Mouse (Mus musculus) gastrocnemius, adult 2 months (tissue): ENCODE results near the gene Srpr. TPM values are rescaled to one million over a fixed set of nuclear protein-coding genes. Genes with fewer than 3 reads are reported as not detected.

ENCODE experiments used
- DNase-seq: peaks from one replicate; pipeline ENCODE4 v3.0.0; 2022
- H3K27ac ChIP-seq: fragments of 200-600 bp; 2 replicates; pipeline ENCODE4 v1.8.1; 2022; ENCODE audit warnings: mild to moderate bottlenecking
- H3K4me3 ChIP-seq: fragments of 200-600 bp; 2 replicates; pipeline ENCODE4 v1.8.1; 2022; ENCODE audit warnings: mild to moderate bottlenecking, moderate library complexity
- CTCF ChIP-seq: fragments of 200-600 bp; IDR thresholded peaks from 2 replicates; pipeline ENCODE4 v1.8.1; 2022; ENCODE audit warnings: antibody characterized with exemption, mild to moderate bottlenecking, moderate library complexity
- intact Hi-C: fragments of 180-260 bp; cut with DNase I; formaldehyde crosslinking; loops from one replicate; pipeline ENCODE4 v1.15.1; 2025
- total RNA-seq, 2 experiments: library from RNA; stranded (reverse); gene quantifications; 2 replicates each; pipeline ENCODE4 v1.2.3; 2021

Gene Srpr
- total RNA-seq, 2 experiments from 2014 or later, result 222 to 262 TPM

- no peak for TF ChIP-seq CTCF
- DNase-seq, result no peak
- intact Hi-C loops, result loop anchor here (5.0 kb wide), 1 partner anchor 40 kb away; no protein-coding TSS in a partner anchor
- H3K4me3 ChIP-seq, result peak overlapping the region; percentile 96
- H3K27ac ChIP-seq, result peak overlapping the region; percentile 96
Measured at GRCm38 (mm10) chr9:35197625-35198024, 2.4 kb upstream of the Srpr start.

- intact Hi-C loops, result loop anchor here (5.0 kb wide), 1 partner anchor 39 kb away; no protein-coding TSS in a partner anchor
- H3K4me3 ChIP-seq, result peak overlapping the region; percentile 96
Measured at GRCm38 (mm10) chr9:35198351-35198750, 1.6 kb upstream of the Srpr start.

GRCm38 (mm10) chr9:35198945-35199771 lies 817 bp upstream of the Srpr start:
- peak; percentile 72 for DNase-seq
- H3K4me3 ChIP-seq, result peak overlapping the region; percentile 96

More at GRCm38 (mm10) chr9:35198351-35198750, 1.6 kb upstream of the Srpr start:
- TF ChIP-seq CTCF, result no peak
- peak overlapping the region; percentile 96 for H3K27ac ChIP-seq
- peak; percentile 46 for DNase-seq

GRCm38 (mm10) chr9:35200529-35201060 lies 620 bp downstream of the Srpr start:
- intact Hi-C loops, result no loop called here
- H3K4me3 ChIP-seq, result peak overlapping the region; percentile 96
- DNase-seq, result no peak
- TF ChIP-seq CTCF, result no peak
- peak overlapping the region; percentile 96 for H3K27ac ChIP-seq

More at GRCm38 (mm10) chr9:35198945-35199771, 817 bp upstream of the Srpr start:
- intact Hi-C loops, result loop anchor here (5.0 kb wide), 1 partner anchor 38 kb away; no protein-coding TSS in a partner anchor
- no peak for TF ChIP-seq CTCF
- H3K27ac ChIP-seq, result peak overlapping the region; percentile 96

- no peak; the same call in 1 of the 2 replicates for TF ChIP-seq CTCF
- intact Hi-C loops, result no loop called here
- Histone ChIP-seq H3K4me3 (peak overlapping the region; percentile 7; the same call in 1 of the 2 replicates), H3K27ac (peak overlapping the region; percentile 85)
- DNase-seq, result peak; percentile 42
Measured at GRCm38 (mm10) chr9:35203536-35203935, 3.6 kb downstream of the Srpr start.

- no peak for TF ChIP-seq CTCF
- Histone ChIP-seq H3K27ac (peak overlapping the region; percentile 85), H3K4me3 (no peak overlapping the region)
- peak; percentile 92 for DNase-seq
- intact Hi-C loops, result no loop called here
Measured at GRCm38 (mm10) chr9:35204421-35204820, 4.4 kb downstream of the Srpr start.

- Histone ChIP-seq H3K4me3 (peak within 1 kb of the TSS; percentile 99), H3K27ac (peak within 1 kb of the TSS; percentile 99)
- intact Hi-C loops, result loop anchor here (5.0 kb wide), 1 partner anchor 56 kb away; the partner anchor contains the start of genes Fam118b and Rpusd4
- no peak for TF ChIP-seq CTCF
- DNase-seq, result peak; percentile 100
Measured at GRCm38 (mm10) chr9:35210542-35211474, 10.8 kb downstream of the Srpr start, which contains the start of gene Foxred1. TSS of gene Foxred1 (minus strand) at chr9:35211055.

- TF ChIP-seq CTCF, result no peak
- Histone ChIP-seq H3K4me3 (peak overlapping the region; percentile 99), H3K27ac (peak overlapping the region; percentile 99)
- DNase-seq, result peak; percentile 78
- intact Hi-C loops, result loop anchor here (5.0 kb wide), 1 partner anchor 55 kb away; the partner anchor contains the start of genes Fam118b and Rpusd4
Measured at GRCm38 (mm10) chr9:35211573-35212511, 11.9 kb downstream of the Srpr start.

GRCm38 (mm10) chr9:35217963-35218362 lies 18.0 kb downstream of the Srpr start:
- TF ChIP-seq CTCF, result no peak
- Histone ChIP-seq H3K27ac (peak overlapping the region; percentile 76), H3K4me3 (peak overlapping the region; percentile 2; the same call in 1 of the 2 replicates)
- intact Hi-C loops, result no loop called here
- DNase-seq, result no peak

GRCm38 (mm10) chr9:35223466-35223865 lies 23.5 kb downstream of the Srpr start:
- no peak for TF ChIP-seq CTCF
- no peak overlapping the region for H3K27ac ChIP-seq
- DNase-seq, result no peak
- intact Hi-C loops, result no loop called here
- no peak overlapping the region for H3K4me3 ChIP-seq

GRCm38 (mm10) chr9:35228671-35229070 lies 28.7 kb downstream of the Srpr start:
- DNase-seq, result peak; percentile 57
- intact Hi-C loops, result no loop called here
- TF ChIP-seq CTCF, result no peak
- Histone ChIP-seq H3K4me3 (no peak overlapping the region), H3K27ac (peak overlapping the region; percentile 68)
